Mouse (Mus musculus) frontal cortex, postnatal 36 days (tissue): Measurements from ENCODE around the gene Map2k1.
A peak's percentile ranks its signal among the peaks of the same experiment; 100 is the strongest.
"Not testable (repeated sequence)": the region's sequence is repeated elsewhere in the genome, so short reads cannot be mapped to it uniquely, and the experiment has no call there.

ENCODE experiments used
- DNase-seq, 2 experiments: peaks; one replicate each; pipeline ENCODE4 v3.0.0; 2022; ENCODE audit warnings: low spot score in 2 of 2

The Map2k1 gene

GRCm38 (mm10) chr9:64169967-64170366 is 83.5 kb downstream of the Map2k1 start:
- not testable (repeated sequence) for DNase-seq

GRCm38 (mm10) chr9:64160471-64160870 is 93.0 kb downstream of the Map2k1 start:
- no peak for DNase-seq

GRCm38 (mm10) chr9:64156641-64157040 is 96.8 kb downstream of the Map2k1 start:
- DNase-seq, result no peak

- no peak for DNase-seq
Observed at GRCm38 (mm10) chr9:64139879-64140278, 113.6 kb downstream of the Map2k1 start.

GRCm38 (mm10) chr9:64138896-64139295 is 114.5 kb downstream of the Map2k1 start:
- peak; percentile 67 to 74 for DNase-seq
